Mouse (Mus musculus) kidney, embryonic 16.5 days (tissue): ENCODE measurements at regions not wholly inside any gene's neighbourhood (a gene's known extent, or its start where the extent isn't known, plus 50 kb on each side); places are given as distances from the start of the nearest gene placed in this dataset.

ENCODE experiments used
- ATAC-seq: fragments of 200-750 bp; cut with Nextera tagmentation; 2 replicates; pipeline ENCODE4 v1.8.0; 2017; ENCODE audit warnings: moderate TSS enrichment; ENCODE audit not compliant: low FRiP score, low TSS enrichment
- H3K27ac ChIP-seq: fragments of 300-500 bp; sonication (generic); 2 replicates; pipeline ENCODE4 v1.5.1; 2014; ENCODE audit warnings: low read length
- H3K27me3 ChIP-seq: fragments of 300-500 bp; sonication (generic); 2 replicates; pipeline ENCODE4 v1.6.1; 2014; ENCODE audit warnings: low read length, control low read depth, mixed read lengths; ENCODE audit not compliant: insufficient read depth
- H3K36me3 ChIP-seq: fragments of 300-500 bp; sonication (generic); 2 replicates; pipeline ENCODE4 v1.6.1; 2014; ENCODE audit warnings: low read length, control low read depth, mixed read lengths; ENCODE audit not compliant: insufficient read depth
- H3K4me1 ChIP-seq: fragments of 300-500 bp; sonication (generic); 2 replicates; pipeline ENCODE4 v1.6.1; 2014; ENCODE audit warnings: low read length, control low read depth, mixed read lengths; ENCODE audit not compliant: insufficient read depth
- H3K4me2 ChIP-seq: fragments of 300-500 bp; sonication (generic); replicated peaks from 2 replicates; pipeline ENCODE4 v1.6.1; 2014; ENCODE audit warnings: low read depth, low read length
- H3K4me3 ChIP-seq: fragments of 300-500 bp; sonication (generic); 2 replicates; pipeline ENCODE4 v1.5.1; 2014; ENCODE audit warnings: mild to moderate bottlenecking, low read length
- H3K9ac ChIP-seq: fragments of 300-500 bp; sonication (generic); replicated peaks from 2 replicates; pipeline ENCODE4 v1.6.1; 2014; ENCODE audit warnings: low read length
- H3K9me3 ChIP-seq: fragments of 300-500 bp; sonication (generic); 2 replicates; pipeline ENCODE4 v1.6.1; 2016; ENCODE audit warnings: low read length, control low read depth
- WGBS: fragments of 180-500 bp; shearing (Covaris S2); extraction: QIAGEN DNeasy Blood & Tissue Kit; methylation state at CpG from one replicate; pipeline ENCODE4 v1.1.7; 2014; 5-methylcytosine and 5-hydroxymethylcytosine counted together

DNA sequence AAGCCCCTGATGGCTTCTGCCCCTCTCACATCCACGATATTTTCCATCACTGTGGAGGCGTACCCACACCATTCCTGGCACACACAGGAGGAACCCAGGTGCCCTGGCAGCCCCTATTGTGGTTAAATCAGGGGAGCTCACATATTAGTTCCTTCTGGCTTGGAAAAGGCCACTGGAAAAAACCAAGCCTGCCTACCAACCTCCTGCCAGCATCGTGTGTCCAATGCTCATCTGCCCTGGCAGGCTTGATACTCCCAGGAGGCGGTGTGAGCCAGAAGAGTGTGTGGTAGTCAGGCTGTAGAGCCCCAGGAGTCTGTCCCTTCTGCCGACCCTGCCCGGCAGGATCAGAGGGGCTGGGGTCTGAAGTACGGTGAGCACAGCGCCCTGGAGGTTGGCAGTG, 104.7 kb upstream of the Aldh1a3 start:
- H3K27me3 ChIP-seq, result no peaks in the 10 kb centered on the region
- H3K27ac ChIP-seq, result no peak overlapping the region
- ATAC-seq, result no peak
- H3K9me3 ChIP-seq, result no peaks in the 10 kb centered on the region
- no peak overlapping the region for H3K4me3 ChIP-seq
- peaks cover 6% of the 10 kb centered on the region; the same call in 1 of the 2 replicates for H3K4me1 ChIP-seq
- WGBS, result 87% methylated on average over 8 of the region's 8 CpGs
- H3K36me3 ChIP-seq, result no peaks in the 10 kb centered on the region
- H3K4me2 ChIP-seq, result no peak overlapping the region
- no peak overlapping the region for H3K9ac ChIP-seq

DNA sequence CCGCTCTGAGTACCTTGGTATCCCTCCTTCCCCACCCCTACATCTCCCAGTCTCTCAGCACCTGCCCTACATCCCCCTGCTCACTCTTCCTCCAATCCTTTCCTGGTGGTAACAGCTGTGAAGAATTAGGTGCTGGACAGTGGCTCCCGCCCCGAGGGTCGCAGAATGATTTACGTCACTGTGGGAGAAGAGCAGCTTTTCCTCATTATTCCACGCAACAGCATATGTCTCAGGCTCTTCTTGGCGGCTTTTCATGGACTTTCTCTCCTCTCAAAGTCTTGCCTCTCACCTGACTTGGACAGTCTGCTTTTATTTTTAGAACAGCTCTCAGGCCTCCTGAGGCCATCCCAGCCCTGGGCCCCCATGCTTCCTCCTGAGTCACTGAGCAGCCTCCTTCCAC, 103.8 kb upstream of the Aldh1a3 start:
- no peak for ATAC-seq
- Histone ChIP-seq H3K9ac (no peak overlapping the region), H3K4me3 (no peak overlapping the region), H3K9me3 (no peaks in the 10 kb centered on the region), H3K36me3 (no peaks in the 10 kb centered on the region), H3K4me2 (no peak overlapping the region), H3K27me3 (no peaks in the 10 kb centered on the region), H3K4me1 (peaks cover 6% of the 10 kb centered on the region; the same call in 1 of the 2 replicates), H3K27ac (no peak overlapping the region)
- 22% methylated on average over 7 of the region's 7 CpGs for WGBS

DNA sequence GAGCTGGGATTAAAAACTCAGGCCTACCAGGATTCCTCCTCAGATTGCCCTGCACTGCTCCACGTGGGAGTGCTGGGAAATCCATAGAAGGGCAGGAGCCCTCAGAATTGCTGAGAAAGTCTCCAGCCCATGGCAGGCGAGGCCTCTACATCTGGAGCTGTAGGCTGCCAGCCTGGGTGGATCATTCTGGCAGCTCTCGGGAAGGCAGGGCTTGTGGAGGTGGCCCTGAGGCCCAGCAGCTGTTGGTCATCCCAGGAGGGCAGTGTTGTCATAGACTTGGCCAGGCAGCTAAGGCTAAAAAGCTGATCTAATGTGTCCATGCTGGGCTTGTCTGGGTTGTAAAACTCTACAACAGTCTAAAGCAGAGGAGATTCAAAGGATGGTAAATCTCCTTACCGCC, 101.6 kb upstream of the Aldh1a3 start:
- no peak overlapping the region for H3K27ac ChIP-seq
- H3K36me3 ChIP-seq, result no peaks in the 10 kb centered on the region
- no peak overlapping the region for H3K4me2 ChIP-seq
- H3K27me3 ChIP-seq, result no peaks in the 10 kb centered on the region
- H3K4me3 ChIP-seq, result no peak overlapping the region
- 53% methylated on average over 4 of the region's 4 CpGs for WGBS
- peaks cover 16% of the 10 kb centered on the region; the same call in 1 of the 2 replicates for H3K4me1 ChIP-seq
- ATAC-seq, result peak; percentile 61; the same call in 1 of the 2 replicates
- H3K9me3 ChIP-seq, result no peaks in the 10 kb centered on the region
- H3K9ac ChIP-seq, result no peak overlapping the region

DNA sequence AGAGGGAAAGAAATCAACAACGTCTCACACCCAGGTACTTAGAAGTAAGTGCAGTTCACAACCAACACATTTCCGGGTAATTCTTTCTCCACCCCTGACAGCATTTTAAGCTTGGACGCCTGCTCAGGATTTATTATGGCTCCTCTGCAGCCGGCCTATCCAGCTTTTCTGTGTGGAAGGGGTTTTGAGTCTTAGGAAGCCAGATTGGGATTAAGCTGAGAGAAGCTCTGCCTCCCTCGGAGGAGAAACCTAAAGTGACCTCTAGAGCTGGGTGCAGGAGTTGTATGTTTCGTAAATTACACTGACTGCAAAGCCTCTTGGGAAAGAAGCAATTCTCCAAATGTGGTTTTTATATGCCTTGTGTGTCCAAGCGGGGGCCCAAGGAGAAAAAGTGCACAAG, 96.6 kb upstream of the Aldh1a3 start:
- no peak overlapping the region for H3K4me2 ChIP-seq
- H3K36me3 ChIP-seq, result no peaks in the 10 kb centered on the region
- H3K4me3 ChIP-seq, result no peak overlapping the region
- ATAC-seq, result no peak
- no peaks in the 10 kb centered on the region for H3K9me3 ChIP-seq
- H3K4me1 ChIP-seq, result peaks cover 12% of the 10 kb centered on the region; the same call in 1 of the 2 replicates
- 25% methylated on average over 7 of the region's 7 CpGs for WGBS
- no peaks in the 10 kb centered on the region for H3K27me3 ChIP-seq
- H3K27ac ChIP-seq, result no peak overlapping the region
- no peak overlapping the region for H3K9ac ChIP-seq

DNA sequence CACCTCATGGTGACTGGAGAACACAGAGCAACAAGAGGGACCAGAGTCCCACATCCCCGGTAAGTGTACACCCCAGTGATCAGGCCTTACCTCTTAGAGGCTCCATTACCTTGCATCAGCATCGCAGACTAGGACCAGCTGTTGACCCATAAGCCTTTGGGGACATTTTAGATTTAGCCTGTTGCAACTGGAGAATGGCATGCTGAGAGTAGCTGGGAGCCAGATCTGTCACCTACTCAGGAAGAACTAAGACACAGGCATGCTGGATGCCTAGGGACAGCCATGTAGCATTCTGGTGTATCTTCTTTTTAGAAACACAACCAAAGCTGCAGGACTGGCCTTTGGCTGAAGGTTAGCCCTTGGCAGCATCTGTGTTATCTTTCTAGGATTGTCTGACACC, 94.2 kb upstream of the Aldh1a3 start:
- no peak for ATAC-seq
- WGBS, result 81% methylated on average over 2 of the region's 2 CpGs

DNA sequence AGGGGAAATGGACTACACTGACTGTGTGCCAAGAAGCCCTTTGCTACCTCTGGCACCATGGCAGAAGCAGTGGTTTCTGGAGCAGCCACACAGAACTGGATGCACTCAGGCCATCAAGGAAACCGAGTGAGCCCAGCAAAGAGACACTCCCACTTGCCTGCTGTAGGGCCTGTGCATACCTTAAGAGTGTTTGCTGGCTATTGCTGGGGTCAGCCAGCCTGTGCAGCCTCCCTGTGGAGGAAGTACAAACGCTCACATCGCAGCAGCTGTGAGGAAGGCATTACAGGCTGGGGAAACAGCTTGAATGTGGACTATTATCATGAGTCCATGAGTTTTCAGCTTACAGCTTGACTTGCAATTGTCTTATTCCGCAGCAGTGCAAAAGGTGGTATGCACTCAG, 88.8 kb upstream of the Aldh1a3 start:
- Histone ChIP-seq H3K4me2 (no peak overlapping the region), H3K4me1 (no peaks in the 10 kb centered on the region), H3K27ac (no peak overlapping the region), H3K9ac (no peak overlapping the region), H3K36me3 (no peaks in the 10 kb centered on the region), H3K27me3 (no peaks in the 10 kb centered on the region), H3K9me3 (peaks cover 12% of the 10 kb centered on the region), H3K4me3 (no peak overlapping the region)
- WGBS, result 35% methylated on average over 4 of the region's 4 CpGs
- ATAC-seq, result peak; percentile 35; the same call in 1 of the 2 replicates

More for the DNA sequence above, 94.2 kb upstream of the Aldh1a3 start:
- no peak overlapping the region for H3K27ac ChIP-seq
- no peaks in the 10 kb centered on the region for H3K36me3 ChIP-seq
- H3K4me2 ChIP-seq, result no peak overlapping the region
- no peaks in the 10 kb centered on the region for H3K27me3 ChIP-seq
- no peaks in the 10 kb centered on the region for H3K9me3 ChIP-seq
- peaks cover 12% of the 10 kb centered on the region; the same call in 1 of the 2 replicates for H3K4me1 ChIP-seq
- no peak overlapping the region for H3K9ac ChIP-seq
- no peak overlapping the region for H3K4me3 ChIP-seq

DNA sequence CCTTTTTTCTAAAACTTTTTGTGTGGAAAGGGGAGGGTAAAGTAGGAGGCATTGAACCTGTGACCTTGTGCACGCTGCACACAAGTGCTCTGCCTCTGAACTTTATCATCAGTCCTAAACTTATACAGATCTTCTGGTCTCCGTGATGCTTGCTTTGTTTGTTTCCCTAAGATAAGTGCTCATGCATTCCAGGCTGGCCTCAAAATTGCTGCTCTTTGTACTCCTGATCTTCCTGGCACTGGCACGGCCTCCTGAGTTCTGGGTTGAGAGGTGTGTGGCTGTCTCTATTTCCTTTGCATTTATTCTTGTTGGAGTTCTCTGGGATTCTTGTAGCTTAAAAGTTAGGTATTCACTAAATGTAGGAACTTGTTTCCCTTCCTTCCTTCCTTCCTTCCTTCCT, 86.1 kb upstream of the Aldh1a3 start:
- no peak for ATAC-seq
- no peaks in the 10 kb centered on the region for H3K27me3 ChIP-seq
- H3K4me2 ChIP-seq, result no peak overlapping the region
- no peaks in the 10 kb centered on the region for H3K36me3 ChIP-seq
- H3K27ac ChIP-seq, result no peak overlapping the region
- WGBS, result 55% methylated on average over 3 of the region's 3 CpGs
- H3K4me1 ChIP-seq, result no peaks in the 10 kb centered on the region
- no peak overlapping the region for H3K4me3 ChIP-seq
- H3K9ac ChIP-seq, result no peak overlapping the region
- peaks cover 13% of the 10 kb centered on the region for H3K9me3 ChIP-seq

DNA sequence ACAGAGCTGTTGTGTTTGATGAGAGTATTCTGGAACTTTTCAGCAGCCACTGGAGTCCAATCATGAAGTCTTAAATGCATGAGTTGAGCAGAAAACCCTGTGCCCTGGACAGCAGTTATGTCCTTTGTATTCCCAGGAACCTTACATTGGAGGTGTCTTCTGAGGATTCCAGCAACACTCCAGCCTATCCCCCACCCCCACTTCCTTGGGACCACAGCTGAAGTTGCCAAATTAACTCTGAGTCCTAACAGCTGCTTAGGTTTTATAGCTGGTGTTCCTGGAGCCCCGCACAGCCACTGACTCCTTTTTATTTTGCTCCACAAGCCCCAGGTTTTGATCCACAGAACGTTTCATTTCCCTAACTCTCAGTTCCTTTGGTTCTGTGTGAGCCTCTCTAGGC, 78.4 kb upstream of the Aldh1a3 start:
- H3K4me2 ChIP-seq, result no peak overlapping the region
- H3K36me3 ChIP-seq, result no peaks in the 10 kb centered on the region
- no peak overlapping the region for H3K27ac ChIP-seq
- WGBS, result 19% methylated on average over 2 of the region's 2 CpGs
- H3K4me3 ChIP-seq, result no peak overlapping the region
- 0 out of 2 replicates have a peak, but pooled peaks cover 6% of the 10 kb centered on the region for H3K4me1 ChIP-seq
- H3K9ac ChIP-seq, result no peak overlapping the region
- ATAC-seq, result no peak
- H3K27me3 ChIP-seq, result no peaks in the 10 kb centered on the region
- 0 out of 2 replicates have a peak, but pooled peaks cover 7% of the 10 kb centered on the region for H3K9me3 ChIP-seq

DNA sequence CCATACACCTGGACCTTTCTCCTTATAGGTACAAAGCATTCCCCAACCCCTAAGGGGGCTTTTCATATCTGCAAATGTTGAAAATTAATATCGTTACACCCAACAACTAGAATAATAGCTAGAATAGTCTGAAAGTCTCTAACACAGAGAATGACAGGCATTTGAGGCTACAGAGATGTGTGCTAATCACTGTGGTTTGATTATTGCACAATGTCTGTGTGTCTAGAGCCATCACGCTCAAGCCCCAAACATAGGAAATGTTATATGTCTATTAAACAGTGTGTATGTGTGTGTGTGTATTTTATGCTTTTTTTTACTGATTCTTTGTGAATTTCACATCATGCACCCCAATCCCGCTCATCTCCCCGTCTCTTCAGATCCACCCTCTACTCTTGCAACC, 77.2 kb upstream of the Aldh1a3 start:
- H3K27ac ChIP-seq, result no peak overlapping the region
- H3K4me3 ChIP-seq, result no peak overlapping the region
- no peak overlapping the region for H3K4me2 ChIP-seq
- no peak for ATAC-seq
- 95% methylated on average over 4 of the region's 4 CpGs for WGBS
- H3K27me3 ChIP-seq, result no peaks in the 10 kb centered on the region
- 0 out of 2 replicates have a peak, but pooled peaks cover 7% of the 10 kb centered on the region for H3K9me3 ChIP-seq
- H3K9ac ChIP-seq, result no peak overlapping the region
- no peaks in the 10 kb centered on the region for H3K36me3 ChIP-seq
- 0 out of 2 replicates have a peak, but pooled peaks cover 6% of the 10 kb centered on the region for H3K4me1 ChIP-seq

DNA sequence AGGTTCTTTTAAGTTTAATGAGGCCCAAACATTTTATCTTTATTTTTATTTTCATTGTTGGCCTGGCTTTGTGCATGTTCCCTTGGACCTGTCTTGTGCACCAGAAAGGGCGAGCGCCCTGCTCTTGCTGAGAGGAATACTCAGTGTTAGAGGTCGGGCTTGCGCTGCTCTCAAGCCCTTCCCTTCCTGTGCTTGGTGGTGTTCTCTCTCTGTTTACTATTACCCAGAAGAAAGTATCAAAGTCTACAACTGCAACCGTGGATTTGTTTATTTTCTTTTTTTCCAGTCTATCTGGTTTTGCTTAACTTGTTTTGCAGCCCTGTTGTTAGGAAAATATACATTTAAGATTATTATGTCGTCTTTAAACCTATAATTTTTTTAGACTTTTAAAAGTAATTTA, 74.1 kb upstream of the Aldh1a3 start:
- Histone ChIP-seq H3K27ac (no peak overlapping the region), H3K9me3 (no peaks in the 10 kb centered on the region), H3K36me3 (no peaks in the 10 kb centered on the region), H3K27me3 (no peaks in the 10 kb centered on the region), H3K9ac (no peak overlapping the region), H3K4me2 (no peak overlapping the region), H3K4me3 (no peak overlapping the region), H3K4me1 (0 out of 2 replicates have a peak, but pooled peaks cover 6% of the 10 kb centered on the region)
- 64% methylated on average over 6 of the region's 6 CpGs for WGBS
- no peak for ATAC-seq
